Mouse (Mus musculus) megakaryocyte, embryonic 14.5 days (primary cell): ENCODE data around the gene Anks1b.

ENCODE experiments used
- FLI1 ChIP-seq: IDR thresholded peaks from 2 replicates; pipeline ENCODE4 v1.6.1; 2012; ENCODE audit warnings: low read length, inconsistent platforms, mixed read lengths
- GATA1 ChIP-seq: IDR thresholded peaks from 3 replicates; pipeline ENCODE4 v1.6.1; 2012; ENCODE audit warnings: mixed read lengths, low read length, inconsistent platforms, borderline replicate concordance

GRCm38 (mm10) chr10:89995621-89996428 is 122.5 kb downstream of the Anks1b start:
- TF ChIP-seq GATA1: no peak
- TF ChIP-seq FLI1: no peak
